Mouse (Mus musculus): ENCODE data around the gene Lsm12. TPM values are rescaled to one million over a fixed set of nuclear protein-coding genes. Genes with fewer than 3 reads are reported as not detected.

Gene Lsm12
- total and polyA plus RNA-seq, 3 experiments = 66.9 to 185 (median 78.9) TPM

DNA sequence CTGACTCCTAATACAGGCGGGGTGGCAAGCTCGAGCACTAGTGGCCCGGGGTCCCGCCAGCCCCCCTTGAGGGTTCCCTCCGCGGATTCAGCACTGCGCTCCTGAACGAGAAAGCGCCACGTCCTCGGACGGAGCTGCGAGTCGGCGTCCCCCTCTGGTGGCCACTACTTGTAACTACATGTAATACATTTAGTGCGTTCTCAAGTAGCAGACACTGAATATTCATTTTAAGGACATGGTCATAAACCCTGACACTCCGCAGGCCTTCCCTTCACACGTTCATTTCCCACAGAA lies 46.7 kb downstream of the Lsm12 start:
- TF ChIP-seq ZC3H11A (IDR thresholded peaks at IDR 0.05; ENCODE audit: low read depth, low read length) = peak; percentile 71
- no peak for TF ChIP-seq ZKSCAN1 (IDR thresholded peaks at IDR 0.05; ENCODE audit: borderline replicate concordance, low read depth, low read length)
- TF ChIP-seq IRF4 (IDR thresholded peaks at IDR 0.05; ENCODE audit: low read depth, low read length) = peak; percentile 59; the same call in 1 of the 2 replicates
- TF ChIP-seq MEF2A (IDR thresholded peaks at IDR 0.05; ENCODE audit: borderline replicate concordance, low read depth, low read length) = no peak
- TF ChIP-seq CHD2 (IDR thresholded peaks at IDR 0.05; ENCODE audit: low read length) = no peak
- TF ChIP-seq JUND (conservative IDR thresholded peaks at IDR 0.05; ENCODE audit: low read depth, low read length) = no peak
- TF ChIP-seq MAX (IDR thresholded peaks at IDR 0.05; ENCODE audit: low read length) = no peak
- no peak for TF ChIP-seq SIN3A (IDR thresholded peaks at IDR 0.05; ENCODE audit: low read length)
- TF ChIP-seq MAFK (IDR thresholded peaks at IDR 0.05; ENCODE audit: insufficient replicate concordance, low read length) = no peak
- no peak for TF ChIP-seq MYC (IDR thresholded peaks at IDR 0.05; ENCODE audit: low read depth, low read length)
- TF ChIP-seq RAD21 (IDR thresholded peaks at IDR 0.05; ENCODE audit: low read depth, low read length) = peak; percentile 96
- TF ChIP-seq SMC3 (IDR thresholded peaks at IDR 0.05; ENCODE audit: low read depth, low read length) = peak; percentile 98
- no peak for TF ChIP-seq NRF1 (IDR thresholded peaks at IDR 0.05; ENCODE audit: low read depth, low read length)
- TF ChIP-seq E2F4 (IDR thresholded peaks at IDR 0.05; ENCODE audit: insufficient replicate concordance, low read depth, low read length) = no peak
- TF ChIP-seq USF1 (IDR thresholded peaks at IDR 0.05; ENCODE audit: low read depth, low read length) = no peak
- peak; percentile 47; the same call in 1 of the 2 replicates for TF ChIP-seq NELFE (IDR thresholded peaks at IDR 0.05; ENCODE audit: low read depth, low read length)
- TF ChIP-seq KAT2A (IDR thresholded peaks at IDR 0.05; ENCODE audit: insufficient replicate concordance, low read length) = no peak
- no peak for TF ChIP-seq ELF1 (IDR thresholded peaks at IDR 0.05; ENCODE audit: low read depth, low read length)
- TF ChIP-seq CTCF (conservative IDR thresholded peaks at IDR 0.05 in 1 of 2, IDR thresholded peaks at IDR 0.05 in 1 of 2; ENCODE audit: low read depth in 2 of 2, low read length in 2 of 2) = peak; percentile 88 to 99
- TF ChIP-seq ZMIZ1 (IDR thresholded peaks at IDR 0.05; ENCODE audit: low read depth, low read length) = no peak
- no peak for TF ChIP-seq BHLHE40 (IDR thresholded peaks at IDR 0.05; ENCODE audit: low read depth, low read length)
- TF ChIP-seq RCOR1 (conservative IDR thresholded peaks at IDR 0.05; ENCODE audit: low read depth, low read length) = no peak
- peak; percentile 29; the same call in 1 of the 2 replicates for TF ChIP-seq TCF12 (IDR thresholded peaks at IDR 0.05; ENCODE audit: low read depth, low read length)
- TF ChIP-seq POLR2A (IDR thresholded peaks at IDR 0.05; ENCODE audit: low read depth, low read length) = no peak
- no peak for TF ChIP-seq CHD1 (IDR thresholded peaks at IDR 0.05; ENCODE audit: low read depth, low read length)
- no peak for TF ChIP-seq GABPA (IDR thresholded peaks at IDR 0.05; ENCODE audit: insufficient replicate concordance, low read depth, low read length)
- TF ChIP-seq ETS1 (conservative IDR thresholded peaks at IDR 0.05; ENCODE audit: low read depth, low read length) = no peak
- no peak for TF ChIP-seq JUN (IDR thresholded peaks at IDR 0.05; ENCODE audit: insufficient read depth, low read depth, low read length)
- TF ChIP-seq TBP (conservative IDR thresholded peaks at IDR 0.05; ENCODE audit: low read depth, low read length) = no peak
- no peak overlapping the region for H3K27ac ChIP-seq (ENCODE audit: insufficient read depth, low read depth)
- H3K9me3 ChIP-seq (replicated peaks; ENCODE audit: low read length) = no peaks in the 10 kb centered on the region
- dilution Hi-C loops (cut with MboI; ENCODE audit: extremely low pct_ligation_motif_present, extremely low pct_unique_long_range_greater_than_20kb, low sequenced_read_pairs) = no loop called here
- peaks cover 70% of the 10 kb centered on the region for H3K27me3 ChIP-seq (replicated peaks)
- H3K4me2 ChIP-seq (ENCODE audit: insufficient read depth, low read depth, poor library complexity, severe bottlenecking) = peak overlapping the region; percentile 80
- peak; percentile 66 for DNase-seq (ENCODE audit: extremely low read depth)
- H3K4me1 ChIP-seq (ENCODE audit: control insufficient read depth in 1 of 2, insufficient read depth in 2 of 2) = peaks cover 0 to 7% of the 10 kb centered on the region in 2 experiments; a peak in 2 of 4 replicates
- H3K79me2 ChIP-seq (replicated peaks; ENCODE audit: control insufficient read depth, extremely low read depth, insufficient read depth, poor library complexity, severe bottlenecking) = no peaks in the 10 kb centered on the region
- in situ Hi-C loops (cut with MboI; ENCODE audit: low pct_ligation_motif_present, low pct_unique_long_range_greater_than_20kb, low sequenced_read_pairs) = loop anchor here (5.0 kb wide), 2 partner anchors 36 to 71 kb away; partner anchors contain the start of gene Ppy
- no peak overlapping the region; the same call in 1 of the 2 replicates for H3K9ac ChIP-seq (ENCODE audit: insufficient read depth, low read depth)
- H3K36me3 ChIP-seq (replicated peaks in 1 of 2; ENCODE audit: control insufficient read depth in 1 of 2, insufficient read depth in 1 of 2, low read length in 1 of 2) = no peaks in the 10 kb centered on the region
- H3K4me3 ChIP-seq (replicated peaks in 1 of 3; ENCODE audit: low read depth in 2 of 3, low read length in 2 of 3, poor library complexity in 1 of 3) = no peak overlapping the region
